Mouse (Mus musculus) layer of hippocampus, adult 18-20 months (tissue): ENCODE measurements around the gene Akr1b10. TPM values are rescaled to one million over a fixed set of nuclear protein-coding genes. Genes with fewer than 3 reads are reported as not detected.
"Not testable (repeated sequence)": the region's sequence is repeated elsewhere in the genome, so short reads cannot be mapped to it uniquely, and the experiment has no call there.

ENCODE experiments used
- DNase-seq, 2 experiments: peaks; one replicate each; pipeline ENCODE4 v3.0.0; 2022; ENCODE audit warnings: low spot score in 2 of 2
- total RNA-seq, 2 experiments: library from RNA; stranded (reverse); gene quantifications; 2 replicates each; pipeline ENCODE4 v1.2.3; 2021

Gene Akr1b10
- total RNA-seq, 2 experiments from 2014 or later, result 24.3 to 26.4 TPM

DNA sequence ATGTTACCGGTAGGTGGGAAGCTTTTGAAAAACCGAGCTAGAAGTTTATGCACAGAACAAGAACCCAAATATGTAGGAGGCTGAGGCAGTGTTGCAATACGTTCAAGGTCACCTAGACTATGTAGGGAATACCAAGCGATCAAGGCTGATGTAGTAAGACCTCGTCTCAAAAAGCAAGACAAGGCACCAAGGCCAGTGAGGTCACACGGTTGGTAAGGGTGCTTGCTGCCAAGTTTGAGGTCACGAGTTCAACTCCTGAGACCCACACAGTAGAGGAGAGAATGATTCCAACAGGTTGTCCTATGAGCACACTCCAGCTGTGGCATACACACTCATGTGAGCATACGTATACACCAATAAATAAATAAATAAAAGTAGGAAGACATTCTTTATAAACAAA lies 13.9 kb upstream of the Akr1b10 start:
- no peak for DNase-seq

DNA sequence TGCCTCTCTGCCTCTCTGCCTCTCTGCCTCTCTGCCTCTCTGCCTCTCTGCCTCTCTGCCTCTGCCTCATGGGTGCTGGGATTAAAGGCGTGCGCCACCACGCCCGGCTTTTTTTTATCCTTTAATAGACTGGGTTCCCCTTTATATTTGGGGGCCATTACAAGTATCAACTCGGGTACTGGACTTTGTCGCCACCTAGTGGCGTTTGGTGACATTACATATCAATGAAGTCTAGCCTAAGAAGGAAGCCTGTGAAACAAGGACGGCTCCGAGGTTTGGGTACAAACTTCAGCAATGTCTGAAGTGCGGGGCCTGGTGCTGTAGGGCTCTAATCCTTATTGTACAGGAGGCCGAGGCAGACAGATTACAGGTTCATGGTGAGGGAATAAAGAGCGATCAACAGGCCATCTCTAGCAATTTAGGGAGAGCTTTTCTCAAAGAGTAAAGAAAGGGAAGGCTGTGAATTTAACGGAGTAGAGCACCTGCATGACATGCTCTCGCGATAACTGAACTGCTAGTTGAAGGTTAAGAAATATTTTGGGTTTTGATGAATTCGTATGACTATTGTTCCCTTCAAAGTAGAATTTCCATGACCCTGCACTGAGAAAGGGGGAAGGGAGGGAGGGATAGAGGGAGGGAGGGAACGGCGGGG lies 12.2 kb upstream of the Akr1b10 start:
- peak; percentile 63 to 93 for DNase-seq

DNA sequence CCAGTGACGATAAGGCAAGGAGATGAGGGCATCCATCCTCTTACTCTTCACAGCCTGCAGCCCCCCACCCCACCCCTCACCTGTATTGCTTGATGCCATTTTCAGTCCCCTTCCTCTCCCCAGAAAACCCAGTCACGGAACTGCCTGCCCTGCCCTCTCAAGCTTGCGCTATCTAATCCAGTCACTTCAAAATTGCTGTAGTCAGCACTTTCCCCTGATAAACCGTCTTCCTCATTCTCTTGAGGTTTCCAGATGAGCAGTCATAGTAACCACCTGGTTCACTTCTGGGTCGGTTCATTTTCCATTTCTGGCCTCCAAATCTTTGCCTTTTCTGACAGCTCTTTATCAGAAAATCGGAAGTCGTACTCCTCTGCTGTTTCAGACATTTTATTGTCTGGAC lies 10.2 kb upstream of the Akr1b10 start:
- no peak for DNase-seq

DNA sequence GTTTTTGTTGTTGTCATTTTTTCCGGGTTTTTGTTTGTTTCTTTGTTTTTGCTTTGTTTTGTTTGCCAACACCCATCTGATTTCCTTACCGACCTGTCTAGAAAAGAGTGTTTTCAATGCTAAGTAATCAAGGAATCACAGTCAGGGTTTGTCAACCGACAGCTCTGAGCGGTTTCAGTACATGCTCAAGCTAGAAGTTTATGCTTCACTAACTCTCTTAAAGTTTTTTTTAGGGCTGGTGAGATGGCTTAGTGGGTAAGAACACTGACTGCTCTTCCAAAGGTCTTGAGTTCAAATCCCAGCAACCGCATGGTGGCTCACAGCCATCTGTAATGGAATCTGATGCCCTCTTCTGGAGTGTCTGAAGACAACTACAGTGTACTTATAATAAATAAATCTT lies 8.1 kb upstream of the Akr1b10 start:
- not testable (repeated sequence) for DNase-seq

DNA sequence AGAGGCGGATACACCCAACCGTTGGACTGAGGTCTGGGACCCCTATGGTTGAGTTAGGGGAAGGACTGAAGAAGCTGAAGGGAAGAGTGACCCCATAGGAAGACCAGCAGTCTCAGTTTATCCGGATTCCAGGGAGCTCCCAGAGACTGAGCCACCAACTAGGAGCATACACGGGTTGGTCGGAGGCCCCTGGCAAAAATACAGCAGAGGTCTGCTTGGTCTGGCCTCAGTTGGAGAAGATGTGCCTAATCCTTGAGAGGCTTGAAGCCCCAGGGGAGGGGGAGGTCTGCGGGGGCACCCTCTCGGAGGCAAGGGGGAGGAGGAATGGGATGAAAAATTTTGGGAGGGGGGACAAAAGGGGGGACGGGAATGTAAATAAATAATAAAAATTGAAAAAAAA lies 617 bp upstream of the Akr1b10 start:
- DNase-seq, result no peak

DNA sequence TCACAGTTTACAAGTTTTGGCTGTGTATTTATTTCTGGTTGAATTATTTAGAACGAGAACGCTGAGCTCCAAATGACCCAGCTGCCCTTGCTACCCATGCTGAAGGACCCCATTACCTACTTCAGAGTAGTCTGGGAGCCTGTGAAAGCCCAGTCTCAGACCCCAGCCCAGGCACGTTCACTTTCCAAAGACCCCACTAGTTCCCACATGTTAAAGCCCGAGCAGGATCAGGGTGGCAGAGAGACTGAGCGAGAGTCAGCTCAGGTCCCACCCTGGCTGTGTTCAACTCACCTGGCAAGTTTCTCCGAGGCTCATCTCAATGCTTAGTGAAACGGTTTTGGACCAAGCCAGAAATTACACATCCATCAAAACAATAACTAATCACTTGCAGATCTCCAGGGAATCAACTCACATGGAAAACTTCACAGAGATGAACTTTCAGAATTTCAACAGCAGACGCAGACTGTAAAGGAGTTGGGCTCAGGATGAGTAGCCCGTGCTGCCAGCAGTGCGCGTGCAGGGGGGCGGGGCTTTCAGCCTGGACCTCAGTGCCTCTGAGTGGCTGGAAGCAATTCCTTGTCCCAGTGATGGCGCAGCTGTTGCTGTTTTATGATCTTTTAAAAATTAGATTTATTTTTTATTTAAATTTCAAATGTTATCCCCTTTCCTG lies 818 bp downstream of the Akr1b10 start:
- peak in 1 of 2 experiments; percentile 15 for DNase-seq

DNA sequence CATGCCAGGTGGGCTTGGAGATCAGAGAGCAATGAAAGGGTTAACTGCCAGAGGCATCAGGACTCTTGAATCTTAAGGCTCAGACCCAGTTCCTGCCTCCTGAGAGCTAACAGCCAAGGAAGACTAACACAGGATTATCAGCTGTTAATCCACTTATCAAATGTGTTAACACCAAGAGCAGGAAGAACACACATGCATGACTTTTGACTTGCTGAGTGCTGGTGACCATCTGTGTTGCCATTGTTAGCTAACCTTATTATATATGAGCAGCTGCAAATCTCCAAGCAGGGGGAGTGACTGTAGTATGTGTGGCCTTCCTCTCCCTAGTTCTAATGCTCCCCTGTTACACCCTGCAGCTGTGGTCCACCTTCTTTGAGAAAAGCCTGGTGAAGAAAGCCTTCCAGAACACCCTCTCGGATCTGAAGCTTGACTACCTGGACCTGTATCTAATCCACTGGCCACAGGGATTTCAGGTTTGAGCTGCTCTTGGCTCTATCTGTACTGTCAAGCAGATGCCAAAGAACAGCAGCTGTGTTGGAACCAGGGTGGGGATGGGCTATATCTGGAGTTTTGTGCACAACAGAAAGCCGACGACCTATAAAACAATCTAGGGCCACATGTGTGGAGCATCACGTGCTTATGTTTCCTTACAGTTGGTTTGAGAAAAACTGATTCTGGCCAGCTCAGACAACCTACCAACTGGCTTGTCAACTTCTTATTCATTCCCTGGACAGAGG lies 4.6 kb downstream of the Akr1b10 start:
- no peak for DNase-seq

DNA sequence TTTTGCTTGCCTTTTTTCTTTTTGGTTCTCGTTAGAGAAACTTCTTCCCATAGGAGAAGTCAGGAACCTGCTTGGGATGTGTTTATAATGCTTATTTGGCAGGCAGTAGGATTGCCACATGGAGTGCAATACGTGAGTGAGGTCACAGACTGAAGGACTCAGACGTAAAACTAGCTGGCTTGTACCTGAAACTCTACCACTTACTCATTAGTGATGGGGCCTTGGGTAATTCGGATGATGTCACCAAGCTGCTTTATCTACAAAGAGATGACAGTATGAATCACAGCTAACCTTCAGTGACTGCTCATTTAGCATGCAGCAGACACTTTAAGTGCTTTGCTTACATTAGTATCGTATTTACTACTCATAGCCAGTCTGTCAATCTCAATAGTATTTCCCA lies 11.9 kb downstream of the Akr1b10 start:
- no peak for DNase-seq

DNA sequence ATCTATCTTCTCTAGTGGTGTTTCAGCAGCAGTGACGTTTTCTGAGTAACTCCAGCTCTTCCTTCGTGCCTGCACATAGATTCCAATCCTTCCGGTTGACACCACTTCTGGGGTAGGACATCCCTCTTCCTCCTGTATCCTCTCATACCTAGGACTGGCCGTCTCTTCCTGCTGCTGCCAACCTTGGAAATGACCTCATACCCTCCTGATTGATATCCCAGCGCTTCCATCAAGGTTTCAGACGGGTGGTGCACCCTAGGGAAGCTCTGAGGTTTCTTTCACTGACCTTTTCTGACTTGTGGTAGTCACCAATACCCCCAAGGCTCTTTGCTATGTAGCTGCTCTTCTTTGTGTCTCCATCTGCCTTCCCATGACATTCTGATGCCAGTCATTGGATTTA lies 14.4 kb downstream of the Akr1b10 start:
- no peak for DNase-seq

DNA sequence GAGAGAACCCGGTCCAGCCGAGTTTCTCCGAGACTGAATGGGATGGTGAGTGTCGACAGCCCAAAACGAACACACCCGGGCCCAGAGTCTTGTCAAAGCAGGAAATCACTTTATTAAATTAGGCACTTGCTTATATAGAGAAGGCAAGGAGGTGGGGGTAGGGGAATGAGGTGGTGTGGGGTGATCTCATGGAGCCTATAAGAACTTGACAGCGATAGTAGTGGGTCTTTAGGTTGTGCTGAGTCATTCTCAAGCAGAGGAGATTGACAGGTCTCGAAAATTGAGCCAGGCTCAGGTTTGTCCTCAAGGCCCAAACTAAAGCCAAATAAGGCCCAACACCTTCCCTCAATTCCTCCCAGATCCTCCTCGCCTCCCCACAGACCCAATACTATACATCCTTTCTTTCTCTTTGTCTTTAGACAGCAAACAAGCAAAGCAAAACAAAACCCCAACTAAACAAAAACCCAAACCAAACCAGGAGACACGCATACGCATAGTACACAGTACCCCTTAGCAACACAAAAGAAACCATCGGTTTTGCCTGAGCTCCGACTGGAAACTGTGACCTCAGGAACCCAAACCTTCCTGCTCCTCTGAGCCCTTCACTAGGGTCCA lies 15.7 kb downstream of the Akr1b10 start:
- no peak for DNase-seq

DNA sequence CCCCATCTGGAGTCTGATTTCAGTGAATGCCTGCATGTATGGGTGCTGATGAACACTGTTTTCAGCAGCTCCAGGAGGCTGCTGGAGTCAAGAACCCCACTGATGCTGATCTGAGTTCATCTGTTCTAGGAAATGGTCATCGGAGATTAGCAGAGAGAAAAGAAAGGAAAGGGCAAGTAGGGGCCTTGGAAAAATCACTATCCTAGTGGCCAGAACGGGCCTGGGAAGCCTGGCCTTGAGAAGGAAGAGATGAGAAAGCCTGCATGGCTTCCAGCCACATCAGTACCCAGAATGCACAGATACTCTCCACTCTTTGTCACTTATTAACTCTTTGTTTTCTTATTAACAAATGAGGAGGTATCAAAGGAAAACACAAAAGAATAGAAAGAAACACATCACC lies 16.7 kb downstream of the Akr1b10 start:
- no peak for DNase-seq

DNA sequence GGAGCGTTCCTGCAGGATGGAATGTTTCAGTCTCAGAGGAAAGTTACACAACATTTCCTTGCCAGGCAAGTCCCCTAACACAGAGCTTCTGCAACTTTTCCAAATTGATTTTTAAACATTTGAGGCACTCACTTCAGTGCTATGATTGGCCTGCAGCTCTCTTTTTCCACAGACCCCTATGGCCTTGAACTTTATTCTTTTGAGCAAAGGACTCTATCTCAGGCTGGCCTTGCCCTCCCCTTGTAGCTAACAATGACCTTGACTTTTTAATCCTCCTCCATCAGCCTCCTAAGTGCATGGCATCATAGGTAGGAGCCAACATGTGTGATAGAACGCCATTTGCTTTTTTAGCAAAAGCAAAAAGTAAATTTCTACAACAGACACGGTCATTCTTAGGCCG lies 22.7 kb downstream of the Akr1b10 start:
- no peak for DNase-seq

DNA sequence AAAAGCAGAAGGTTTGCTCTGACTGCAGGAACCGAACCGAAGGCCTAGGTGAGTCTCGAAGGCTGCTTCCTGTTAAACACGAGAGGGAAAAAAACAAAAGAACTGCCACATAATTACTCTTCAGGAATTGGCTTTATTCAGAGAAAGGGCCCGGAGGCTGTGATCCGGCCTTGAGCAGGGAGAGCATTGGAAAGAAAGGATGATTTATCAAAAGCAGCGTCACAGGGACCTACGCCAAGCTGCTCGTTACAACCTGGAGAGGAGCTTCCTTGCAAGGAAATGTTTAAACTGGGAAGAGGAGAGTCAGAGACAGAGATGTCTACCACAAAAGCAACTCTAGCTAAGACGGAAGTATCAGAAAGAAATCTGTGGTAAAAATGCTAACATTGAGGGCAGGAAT lies 23.4 kb downstream of the Akr1b10 start:
- DNase-seq, result no peak

DNA sequence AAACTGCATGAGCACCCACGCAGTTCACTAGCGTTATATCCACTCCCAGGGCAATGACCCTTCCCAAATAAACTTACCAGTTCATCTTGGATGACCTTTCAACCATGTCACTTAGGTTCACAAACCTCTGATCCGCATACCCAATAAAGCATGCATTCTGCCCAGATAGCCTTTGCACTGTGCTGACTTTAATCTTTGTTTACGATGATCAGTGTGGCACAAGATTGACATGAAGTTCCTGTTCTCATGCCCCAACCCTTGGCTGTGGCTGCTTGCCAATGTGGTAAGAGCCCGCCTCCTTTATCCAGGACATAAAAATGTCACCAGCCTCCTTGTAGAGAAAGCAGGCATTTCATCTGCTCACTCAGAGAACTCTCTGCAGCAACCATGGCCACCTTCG lies 28.0 kb downstream of the Akr1b10 start, which contains the start of gene Akr1b7:
TSS of gene Akr1b7 (plus strand) at position 312 of the 400 bp plus-strand sequence.
- no peak for DNase-seq

DNA sequence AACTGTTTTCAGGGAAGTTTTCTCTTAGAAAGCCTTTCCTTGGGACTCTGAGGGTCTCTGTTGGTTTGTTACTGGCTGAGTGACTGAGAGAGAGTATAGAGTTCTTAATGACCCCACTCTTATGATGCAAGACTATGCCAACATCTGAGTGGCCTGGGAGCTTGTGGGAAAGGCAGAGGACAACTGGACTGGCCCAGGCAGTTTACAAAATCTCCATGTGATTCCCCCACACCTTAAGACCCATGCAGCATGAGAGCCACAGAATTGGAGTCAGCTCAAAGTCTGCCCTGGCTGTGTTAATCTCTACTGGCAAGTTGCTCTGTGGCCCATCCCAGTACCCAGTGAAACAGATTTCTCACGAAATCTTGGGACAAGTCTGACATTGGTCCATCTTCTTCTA lies 28.7 kb downstream of the Akr1b10 start:
- DNase-seq, result no peak

DNA sequence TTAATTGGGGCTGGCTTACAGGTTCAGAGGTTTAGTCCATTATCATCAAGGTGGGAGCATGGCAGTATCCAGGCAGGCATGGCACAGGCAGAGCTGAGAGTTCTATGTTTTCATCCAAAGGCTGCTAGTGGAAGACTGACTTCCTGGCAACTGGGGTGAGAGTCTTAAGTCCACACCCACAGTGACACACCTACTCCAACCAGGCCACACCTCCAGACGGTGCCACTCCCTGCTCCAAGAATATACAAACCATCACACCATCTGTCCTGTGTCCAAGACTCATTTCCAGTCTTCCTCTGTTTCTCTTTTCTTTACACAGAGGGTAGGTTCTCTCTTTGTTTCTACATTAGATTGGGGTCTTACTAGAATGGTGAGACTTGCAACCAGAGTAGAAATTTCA lies 29.4 kb downstream of the Akr1b10 start:
- DNase-seq, result not testable (repeated sequence)

DNA sequence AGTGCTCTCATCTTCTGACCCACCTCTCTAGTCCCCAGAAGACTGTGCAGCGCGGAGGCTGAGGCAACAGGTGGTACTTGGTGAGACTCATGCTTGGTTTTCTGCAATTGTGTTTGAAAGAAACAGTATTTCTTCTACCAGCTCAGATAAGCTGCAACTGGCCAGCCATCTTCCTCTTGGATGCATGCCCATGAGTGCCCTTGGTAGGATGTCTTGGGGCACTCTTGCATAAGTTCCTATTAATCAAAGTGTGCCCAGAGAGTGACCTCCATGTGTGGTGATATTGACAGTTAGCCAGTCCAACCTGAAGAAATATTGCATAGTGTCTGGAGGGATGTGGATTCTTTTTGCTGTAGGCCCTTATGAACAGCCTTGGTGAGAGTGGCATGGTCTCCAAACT lies 32.5 kb downstream of the Akr1b10 start:
- DNase-seq, result no peak

DNA sequence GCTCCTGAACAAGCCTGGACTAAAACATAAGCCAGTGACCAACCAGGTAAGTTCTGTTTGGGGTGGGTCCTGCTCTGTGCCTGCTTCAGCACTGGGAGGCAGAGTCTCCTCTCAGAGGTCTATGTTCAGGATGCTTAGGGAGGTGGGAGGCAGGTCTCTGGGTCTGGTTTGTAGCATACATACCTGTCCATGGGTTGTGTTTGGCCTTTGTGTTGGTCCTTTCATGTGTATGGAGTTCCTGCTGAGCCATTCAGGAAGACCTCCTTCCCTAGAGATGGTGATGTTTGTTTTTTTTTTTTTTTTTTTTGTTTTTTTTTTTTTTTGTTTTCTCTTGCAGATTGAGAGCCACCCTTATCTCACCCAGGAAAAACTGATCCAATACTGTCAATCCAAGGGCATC lies 35.1 kb downstream of the Akr1b10 start:
- no peak for DNase-seq

DNA sequence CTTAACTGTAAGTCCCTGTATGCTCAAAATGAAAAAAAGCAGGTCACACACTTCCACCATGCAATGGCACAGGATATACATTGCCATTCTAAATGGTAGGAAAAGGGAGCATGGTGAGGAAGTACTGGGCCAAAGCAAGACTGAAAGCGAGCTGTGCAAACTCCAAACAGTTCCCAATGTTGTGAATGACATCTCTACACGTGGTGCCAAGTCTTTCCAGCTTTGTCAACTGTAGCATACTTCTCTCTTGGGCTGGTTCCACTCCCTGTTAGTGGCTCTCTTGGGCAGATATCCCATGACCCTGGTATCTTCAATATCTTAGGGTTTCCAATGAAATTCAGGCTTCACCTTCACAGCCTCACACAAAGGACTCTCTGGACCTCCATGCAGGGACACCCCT lies 55.0 kb downstream of the Akr1b10 start:
- no peak for DNase-seq

DNA sequence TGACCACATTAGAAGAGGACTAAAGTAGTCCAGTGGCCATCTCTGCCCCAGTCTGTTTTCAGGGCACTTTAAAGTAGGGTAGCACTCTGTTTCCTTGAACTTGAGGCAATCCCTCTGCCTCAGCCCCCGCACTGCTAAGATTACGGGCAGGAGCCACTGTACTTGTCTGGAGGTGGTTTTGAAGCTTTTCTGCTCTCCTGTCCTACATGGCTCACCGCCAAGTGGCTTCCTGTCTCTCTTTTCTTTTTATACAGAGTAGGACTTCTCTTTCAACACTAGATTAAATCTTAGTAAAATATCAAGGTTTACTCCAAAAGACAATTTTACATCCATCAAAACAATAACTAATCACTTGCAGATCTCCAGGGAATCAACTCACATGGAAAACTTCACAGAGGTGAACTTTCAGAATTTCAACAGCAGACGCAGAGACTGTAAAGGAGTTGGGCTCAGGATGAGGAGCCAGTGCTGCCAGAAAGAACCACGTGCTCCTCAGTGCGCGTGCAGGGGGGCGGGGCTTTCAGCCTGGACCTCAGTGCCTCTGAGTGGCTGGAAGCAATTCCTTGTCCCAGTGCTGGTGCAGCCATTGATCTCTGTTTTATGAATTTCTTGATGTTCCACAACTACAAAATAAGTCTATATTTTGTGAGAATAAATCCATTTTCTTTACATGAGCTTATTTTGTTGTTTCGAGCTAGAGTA lies 57.7 kb downstream of the Akr1b10 start:
- DNase-seq, result no peak

DNA sequence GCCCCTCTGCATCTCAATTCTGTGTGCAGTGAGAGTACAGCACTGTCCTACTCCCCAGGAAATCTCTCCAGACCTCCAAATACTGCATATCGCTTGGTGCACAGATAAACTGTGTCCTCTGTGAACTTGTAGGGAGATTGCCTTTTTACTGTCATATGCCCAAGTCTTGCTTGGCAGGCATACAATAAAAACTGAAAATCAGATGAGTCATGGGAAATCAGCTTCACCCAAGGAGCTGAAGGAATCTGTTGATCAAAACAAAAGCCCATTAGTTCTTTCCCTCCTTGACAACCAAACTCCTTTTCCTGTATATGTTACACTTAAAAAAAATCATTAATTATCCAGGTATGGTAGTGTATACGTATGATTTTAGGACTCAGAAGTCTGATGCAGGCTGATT lies 59.8 kb downstream of the Akr1b10 start:
- no peak for DNase-seq
